Mouse (Mus musculus): Measurements from ENCODE around the gene Tlr6. TPM values are rescaled to one million over a fixed set of nuclear protein-coding genes. Genes with fewer than 3 reads are reported as not detected.
A peak's percentile ranks its signal among the peaks of the same experiment; 100 is the strongest.

Tlr6 gene
- polyA plus RNA-seq, 1 experiment from 2014 or later = 0.57 TPM

- H3K27me3 ChIP-seq (ENCODE audit: control insufficient read depth, insufficient read depth, low read length) = no peaks in the 10 kb centered on the region
- H3K4me1 ChIP-seq (replicated peaks; ENCODE audit: control insufficient read depth, insufficient read depth) = no peaks in the 10 kb centered on the region
- WGBS = 44% methylated on average over 8 of the region's 8 CpGs
- peaks cover 9% of the 10 kb centered on the region for H3K36me3 ChIP-seq (ENCODE audit: control insufficient read depth, insufficient read depth, low read length)
- ATAC-seq (ENCODE audit: low FRiP score, low TSS enrichment) (peak; percentile 94), DNase-seq (ENCODE audit: low spot score) (peak; percentile 47)
- H3K9me3 ChIP-seq (ENCODE audit: control insufficient read depth, low read length) = no peaks in the 10 kb centered on the region
- no peak overlapping the region for H3K4me2 ChIP-seq (replicated peaks; ENCODE audit: low read depth)
- H3K9ac ChIP-seq (ENCODE audit: low read length) = no peak overlapping the region
- no peak overlapping the region for H3K4me3 ChIP-seq (ENCODE audit: low read depth, low read length)
- H3K27ac ChIP-seq (replicated peaks) = no peak overlapping the region
- TF ChIP-seq CTCF (IDR thresholded peaks at IDR 0.05; ENCODE audit: low read depth) (peak; percentile 63), EP300 (optimal IDR thresholded peaks at IDR 0.05) (no peak)
Observed at GRCm38 (mm10) chr5:64992540-64992939, 32.6 kb upstream of the Tlr6 start.

GRCm38 (mm10) chr5:64989940-64990339 is 30.0 kb upstream of the Tlr6 start:
- Histone ChIP-seq H3K4me3 (ENCODE audit: low read depth, low read length) (no peak overlapping the region), H3K27me3 (ENCODE audit: control insufficient read depth, insufficient read depth, low read length) (no peaks in the 10 kb centered on the region), H3K4me1 (replicated peaks; ENCODE audit: control insufficient read depth, insufficient read depth) (no peaks in the 10 kb centered on the region), H3K9ac (ENCODE audit: low read length) (no peak overlapping the region), H3K4me2 (replicated peaks; ENCODE audit: low read depth) (no peak overlapping the region), H3K27ac (replicated peaks) (no peak overlapping the region), H3K36me3 (ENCODE audit: control insufficient read depth, insufficient read depth, low read length) (no peaks in the 10 kb centered on the region; the same call in 1 of the 2 replicates), H3K9me3 (ENCODE audit: control insufficient read depth, low read length) (no peaks in the 10 kb centered on the region)
- TF ChIP-seq EP300 (optimal IDR thresholded peaks at IDR 0.05) = no peak
- TF ChIP-seq CTCF (IDR thresholded peaks at IDR 0.05; ENCODE audit: low read depth) = no peak
- 97% methylated on average over 1 of the region's 1 CpGs for WGBS
- no peak for ATAC-seq (ENCODE audit: low FRiP score, low TSS enrichment)
- DNase-seq (ENCODE audit: low spot score) = no peak

- Histone ChIP-seq H3K27ac (replicated peaks) (no peak overlapping the region), H3K4me2 (replicated peaks; ENCODE audit: low read depth) (no peak overlapping the region), H3K4me1 (replicated peaks; ENCODE audit: control insufficient read depth, insufficient read depth) (no peaks in the 10 kb centered on the region), H3K36me3 (ENCODE audit: control insufficient read depth, insufficient read depth, low read length) (peaks cover 9% of the 10 kb centered on the region; the same call in 1 of the 2 replicates), H3K4me3 (ENCODE audit: low read depth, low read length) (no peak overlapping the region), H3K9me3 (ENCODE audit: control insufficient read depth, low read length) (no peaks in the 10 kb centered on the region), H3K9ac (ENCODE audit: low read length) (no peak overlapping the region), H3K27me3 (ENCODE audit: control insufficient read depth, insufficient read depth, low read length) (no peaks in the 10 kb centered on the region)
- TF ChIP-seq CTCF (IDR thresholded peaks at IDR 0.05; ENCODE audit: low read depth) (no peak), EP300 (optimal IDR thresholded peaks at IDR 0.05) (no peak)
- WGBS = 69% methylated on average over 7 of the region's 7 CpGs
- ATAC-seq (ENCODE audit: low FRiP score, low TSS enrichment) (no peak), DNase-seq (ENCODE audit: low spot score) (no peak)
Observed at GRCm38 (mm10) chr5:64985971-64986370, 26.1 kb upstream of the Tlr6 start.

- Histone ChIP-seq H3K9ac (ENCODE audit: low read length) (no peak overlapping the region), H3K36me3 (ENCODE audit: control insufficient read depth, insufficient read depth, low read length) (peaks cover 17% of the 10 kb centered on the region; the same call in 1 of the 2 replicates), H3K4me1 (replicated peaks; ENCODE audit: control insufficient read depth, insufficient read depth) (no peaks in the 10 kb centered on the region), H3K4me3 (ENCODE audit: low read depth, low read length) (no peak overlapping the region), H3K27me3 (ENCODE audit: control insufficient read depth, insufficient read depth, low read length) (no peaks in the 10 kb centered on the region), H3K27ac (replicated peaks) (no peak overlapping the region), H3K4me2 (replicated peaks; ENCODE audit: low read depth) (no peak overlapping the region), H3K9me3 (ENCODE audit: control insufficient read depth, low read length) (no peaks in the 10 kb centered on the region)
- ATAC-seq (ENCODE audit: low FRiP score, low TSS enrichment) = 0 out of 2 replicates have a peak, but pooled peaks have one; percentile 18
- no peak for DNase-seq (ENCODE audit: low spot score)
- 79% methylated on average over 8 of the region's 8 CpGs for whole genome bisulfite sequencing
- TF ChIP-seq CTCF (IDR thresholded peaks at IDR 0.05; ENCODE audit: low read depth) = no peak
- no peak for TF ChIP-seq EP300 (optimal IDR thresholded peaks at IDR 0.05)
Observed at GRCm38 (mm10) chr5:64977128-64977527, 17.2 kb upstream of the Tlr6 start.

GRCm38 (mm10) chr5:64975121-64975520 is 15.2 kb upstream of the Tlr6 start:
- Histone ChIP-seq H3K9me3 (ENCODE audit: control insufficient read depth, low read length) (no peaks in the 10 kb centered on the region), H3K27me3 (ENCODE audit: control insufficient read depth, insufficient read depth, low read length) (no peaks in the 10 kb centered on the region), H3K9ac (ENCODE audit: low read length) (no peak overlapping the region), H3K4me2 (replicated peaks; ENCODE audit: low read depth) (no peak overlapping the region), H3K4me1 (replicated peaks; ENCODE audit: control insufficient read depth, insufficient read depth) (no peaks in the 10 kb centered on the region), H3K36me3 (ENCODE audit: control insufficient read depth, insufficient read depth, low read length) (peaks cover 7% of the 10 kb centered on the region; the same call in 1 of the 2 replicates), H3K4me3 (ENCODE audit: low read depth, low read length) (no peak overlapping the region), H3K27ac (replicated peaks) (no peak overlapping the region)
- WGBS = 85% methylated on average over 5 of the region's 5 CpGs
- DNase-seq (ENCODE audit: low spot score) = no peak
- TF ChIP-seq EP300 (optimal IDR thresholded peaks at IDR 0.05) (no peak), CTCF (IDR thresholded peaks at IDR 0.05; ENCODE audit: low read depth) (no peak)
- no peak for ATAC-seq (ENCODE audit: low FRiP score, low TSS enrichment)

GRCm38 (mm10) chr5:64969861-64970771 is 10.2 kb upstream of the Tlr6 start, which contains the start of gene Fam114a1:
Gene Fam114a1, plus strand, starts transcription at chr5:64970071.
- DNase-seq (ENCODE audit: low spot score) (peak; percentile 88), ATAC-seq (ENCODE audit: low FRiP score, low TSS enrichment) (peak; percentile 91)
- TF ChIP-seq EP300 (optimal IDR thresholded peaks at IDR 0.05) (no peak), CTCF (IDR thresholded peaks at IDR 0.05; ENCODE audit: low read depth) (no peak)

More at GRCm38 (mm10) chr5:64969861-64970771, 10.2 kb upstream of the Tlr6 start, which contains the start of gene Fam114a1:
- Histone ChIP-seq H3K4me1 (replicated peaks; ENCODE audit: control insufficient read depth, insufficient read depth) (no peaks in the 10 kb centered on the region), H3K36me3 (ENCODE audit: control insufficient read depth, insufficient read depth, low read length) (no peaks in the 10 kb centered on the region), H3K9ac (ENCODE audit: low read length) (peak within 1 kb of the TSS; percentile 87), H3K4me3 (ENCODE audit: low read depth, low read length) (peak within 1 kb of the TSS; percentile 73), H3K9me3 (ENCODE audit: control insufficient read depth, low read length) (no peaks in the 10 kb centered on the region), H3K27ac (replicated peaks) (peak within 1 kb of the TSS; percentile 90), H3K27me3 (ENCODE audit: control insufficient read depth, insufficient read depth, low read length) (no peaks in the 10 kb centered on the region), H3K4me2 (replicated peaks; ENCODE audit: low read depth) (peak within 1 kb of the TSS; percentile 78)
- WGBS = under 1% methylated on average over 53 of the region's 68 CpGs
